Mouse (Mus musculus) T-helper 2 cell (primary cell): ENCODE results near the gene Acap3.

Experiments
- in situ Hi-C: fragments of 300-600 bp; cut with MboI, MseI; formaldehyde crosslinking; loops from one replicate; pipeline ENCODE4 v1.15.1; 2025; ENCODE audit warnings: high pct_unique_total_duplicates

Gene Acap3

DNA sequence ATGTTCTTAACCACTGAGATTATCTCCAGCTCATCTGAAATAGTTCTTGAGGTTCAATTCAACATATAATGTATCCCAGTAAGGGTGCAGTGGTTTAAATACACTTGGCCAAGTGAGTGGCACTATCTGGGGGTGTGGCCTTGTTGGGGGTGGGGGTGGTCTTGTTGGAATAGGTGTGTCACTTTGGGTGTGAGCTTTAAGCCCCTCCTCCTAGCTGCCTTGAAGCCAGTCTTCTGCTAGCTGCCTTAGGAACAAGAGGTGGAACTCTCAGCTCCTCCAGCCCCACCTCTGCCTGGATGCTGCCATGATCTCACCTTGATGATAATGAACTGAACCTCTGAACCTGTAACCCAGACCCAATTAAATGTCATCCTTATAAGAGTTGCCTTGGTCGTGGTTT is 40.4 kb downstream of the Acap3 start:
- in situ Hi-C loops = no loop called here

DNA sequence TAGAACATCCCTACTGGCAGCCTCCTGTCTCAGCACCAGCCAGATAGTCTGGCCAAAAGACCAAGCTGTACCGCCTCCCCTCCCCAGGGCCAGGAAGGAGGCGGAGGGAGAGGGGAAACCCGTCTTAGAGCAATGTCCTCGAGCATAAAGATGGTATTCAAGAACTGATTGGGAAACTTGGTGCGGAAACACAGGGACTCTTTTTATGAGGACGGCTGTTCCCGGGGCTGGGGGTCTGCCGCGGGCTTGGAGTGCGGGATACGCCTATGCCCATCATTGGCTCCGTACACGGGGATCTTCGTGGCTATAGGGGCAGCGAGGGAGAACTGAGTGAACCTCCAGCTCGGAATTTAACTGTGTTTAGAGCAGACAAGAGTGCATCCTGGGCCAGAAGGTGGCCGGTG is 51.4 kb downstream of the Acap3 start:
- in situ Hi-C loops = no loop called here

DNA sequence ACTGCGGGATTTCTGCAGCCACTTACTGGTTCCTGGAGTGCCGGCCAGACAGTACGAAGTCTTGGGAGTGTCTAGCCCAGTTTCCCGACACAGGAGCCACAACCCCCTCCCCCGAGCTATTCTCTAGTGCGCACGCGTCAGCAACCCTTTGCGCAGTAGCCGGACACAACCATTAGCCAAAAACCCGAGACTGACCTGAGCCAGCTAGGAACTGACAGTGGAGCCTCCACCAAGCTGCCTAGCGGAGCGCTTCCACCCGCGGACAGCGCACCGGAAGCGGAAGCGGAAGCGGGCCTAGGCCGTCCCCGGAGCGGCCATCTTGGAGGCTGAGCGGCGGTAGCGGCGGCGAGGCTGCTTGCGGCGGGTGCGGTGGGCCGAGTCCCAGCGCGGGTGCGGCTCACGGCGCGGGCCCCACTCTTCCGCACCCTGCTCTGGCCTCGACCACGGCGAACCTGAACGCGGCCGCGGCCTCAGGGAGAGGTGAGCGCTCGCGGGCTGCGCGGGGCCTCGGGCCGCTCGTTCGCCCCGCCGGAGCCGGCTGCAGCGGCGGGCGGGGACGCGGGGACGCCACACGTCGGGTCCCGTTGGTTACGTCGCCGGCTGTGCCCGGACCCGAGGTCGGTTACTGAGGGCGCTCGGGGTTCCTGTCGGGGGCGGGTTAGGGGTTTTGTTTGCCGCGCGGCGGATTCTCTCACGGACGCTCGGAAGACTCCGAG is 52.1 kb downstream of the Acap3 start, which contains the start of gene Ube2j2:
TSS of gene Ube2j2 (plus strand) at position 298 of the 716 bp plus-strand sequence.
- in situ Hi-C loops = no loop called here

DNA sequence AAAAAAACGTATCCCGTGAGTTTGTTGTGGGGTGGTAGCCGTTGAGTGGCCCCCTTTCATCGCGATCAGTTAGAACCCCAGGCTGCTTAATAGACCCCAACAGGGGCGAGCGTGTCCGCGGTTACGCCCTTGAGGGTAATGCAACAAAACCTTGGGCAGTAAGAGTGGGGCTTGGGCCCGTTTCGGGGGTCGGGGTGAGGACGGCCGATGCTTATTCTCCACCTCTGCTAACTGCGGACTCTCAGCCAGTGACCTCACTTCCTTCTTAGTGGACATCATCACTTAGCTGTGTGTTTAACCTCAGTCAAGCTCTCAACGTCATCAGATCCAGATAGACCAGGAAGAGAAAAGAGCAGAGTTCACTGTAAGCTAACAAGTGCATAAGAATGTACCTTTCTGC is 52.6 kb downstream of the Acap3 start:
- in situ Hi-C loops = no loop called here

DNA sequence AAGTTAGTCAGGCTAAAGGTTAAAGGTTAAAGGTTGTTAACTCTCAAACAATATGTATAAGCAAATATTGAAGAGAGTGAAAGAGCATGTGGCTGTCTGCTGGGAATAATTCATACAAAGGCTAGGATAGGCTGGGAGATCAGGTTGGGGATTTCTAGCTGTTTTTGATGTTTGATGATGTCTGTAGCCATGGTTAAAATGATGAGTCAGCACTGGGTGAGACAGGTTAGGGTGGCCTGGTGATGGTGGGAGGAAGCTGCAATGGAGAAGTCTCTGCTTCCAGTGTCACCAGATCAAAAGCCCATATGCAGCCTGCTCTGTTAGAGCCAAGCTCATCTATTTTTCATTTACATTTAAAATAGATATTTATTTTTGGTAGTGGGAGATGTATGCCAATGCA is 55.5 kb downstream of the Acap3 start:
- in situ Hi-C loops = no loop called here

DNA sequence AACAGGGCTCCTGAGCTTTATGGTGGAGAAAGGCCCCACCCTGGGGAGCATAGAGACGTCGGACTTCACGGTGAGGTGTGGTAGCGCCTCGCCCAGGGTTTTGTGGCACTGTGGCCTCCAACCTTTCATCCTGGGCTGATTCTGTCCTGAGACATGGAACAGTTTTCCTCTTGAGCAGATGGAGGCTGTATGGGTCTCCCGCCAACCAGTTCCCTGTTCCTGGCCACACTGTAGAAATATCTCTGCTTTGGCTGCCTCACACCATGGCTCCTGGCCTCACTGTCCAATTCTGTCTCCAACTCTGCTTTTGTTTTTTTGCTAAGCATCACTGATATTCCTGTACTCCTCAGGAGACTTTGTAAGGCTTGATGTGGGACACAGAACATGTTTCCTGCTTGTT is 63.9 kb downstream of the Acap3 start:
- in situ Hi-C loops = no loop called here
